Mouse (Mus musculus) spleen, adult 18-20 months (tissue): ENCODE measurements at regions not wholly inside any gene's neighbourhood (a gene's known extent, or its start where the extent isn't known, plus 50 kb on each side); places are given as distances from the start of the nearest gene placed in this dataset.

Experiments used
- DNase-seq, 2 experiments: peaks; one replicate each; pipeline ENCODE4 v3.0.0; 2022; ENCODE audit warnings: mixed read lengths in 2 of 2

DNA sequence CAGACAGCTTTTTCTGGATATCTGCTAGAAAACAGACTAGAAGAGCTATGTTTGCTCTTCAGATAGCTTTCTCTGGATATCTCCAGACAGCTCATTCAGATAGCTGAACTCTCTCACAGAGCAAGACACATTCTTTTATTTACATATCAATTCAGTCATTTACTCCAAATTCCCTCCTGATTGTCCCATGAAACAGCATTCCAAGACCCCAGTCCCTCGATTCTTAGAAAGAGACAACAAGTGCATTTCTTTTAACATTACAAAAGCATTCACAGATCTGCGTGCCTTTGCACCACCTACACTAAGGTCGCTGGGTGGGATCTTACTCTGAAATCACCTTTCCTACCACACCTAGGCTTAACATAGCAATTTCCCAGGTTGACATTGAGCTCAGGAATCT, 1039.5 kb upstream of the Ddx18 start:
- DNase-seq: no peak

DNA sequence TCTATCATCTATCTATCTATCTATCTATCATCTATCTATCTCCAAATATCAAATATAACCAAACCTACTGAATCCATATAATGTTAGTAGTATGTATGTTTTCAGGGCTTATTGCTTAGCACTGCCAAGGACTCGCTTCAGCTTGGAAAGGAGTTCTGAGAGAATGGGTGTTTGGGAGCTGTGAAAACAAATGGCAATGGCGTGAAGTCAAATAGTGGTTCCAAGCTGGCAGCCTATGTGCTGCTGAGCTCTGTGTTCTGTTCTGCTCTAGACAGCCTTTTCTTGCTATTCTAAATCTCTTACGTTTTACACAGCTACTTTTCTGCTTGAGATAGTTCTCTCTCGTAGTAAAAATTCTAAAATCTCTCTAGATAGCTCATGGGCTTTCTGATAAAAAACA, 1008.2 kb upstream of the Ddx18 start:
- no peak for DNase-seq

DNA sequence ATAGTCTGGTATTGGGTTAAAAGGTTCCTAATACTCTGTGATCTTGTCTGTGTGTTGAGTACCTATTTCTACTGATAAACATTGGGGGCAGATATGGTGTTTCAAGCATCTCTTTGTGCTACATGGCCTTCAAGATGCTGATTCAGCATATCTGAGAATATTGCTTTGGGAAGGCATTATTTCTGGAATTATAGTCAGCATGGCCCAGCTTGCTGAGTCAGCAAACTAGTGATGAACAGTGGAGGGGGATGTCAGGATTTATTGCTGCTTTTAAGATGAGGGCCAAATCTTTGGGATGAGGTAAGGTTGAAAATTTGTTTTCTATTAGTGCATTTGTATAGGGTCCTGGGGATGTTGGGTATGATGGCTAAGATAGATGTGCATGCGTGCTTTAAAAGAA, 983.8 kb upstream of the Ddx18 start:
- DNase-seq: no peak

DNA sequence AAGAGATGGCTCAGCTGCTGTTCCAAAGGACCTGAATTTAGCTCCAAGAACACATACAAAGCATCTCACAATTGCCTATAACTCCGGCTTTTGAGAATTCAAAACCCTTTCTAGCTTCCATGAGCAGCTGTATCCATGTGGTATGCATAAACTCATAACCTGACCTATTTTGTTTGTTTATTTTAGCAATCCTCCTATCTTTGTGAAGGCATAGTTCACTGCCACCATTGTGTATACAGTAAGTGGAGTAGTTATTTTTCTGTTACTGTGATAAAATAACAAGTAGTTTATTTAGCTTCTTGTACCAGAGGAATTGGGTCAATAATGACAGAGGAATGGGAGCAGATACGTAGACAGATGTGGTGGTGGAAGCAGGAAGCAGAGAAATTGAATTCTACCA, 941.8 kb upstream of the Ddx18 start:
- DNase-seq: no peak

DNA sequence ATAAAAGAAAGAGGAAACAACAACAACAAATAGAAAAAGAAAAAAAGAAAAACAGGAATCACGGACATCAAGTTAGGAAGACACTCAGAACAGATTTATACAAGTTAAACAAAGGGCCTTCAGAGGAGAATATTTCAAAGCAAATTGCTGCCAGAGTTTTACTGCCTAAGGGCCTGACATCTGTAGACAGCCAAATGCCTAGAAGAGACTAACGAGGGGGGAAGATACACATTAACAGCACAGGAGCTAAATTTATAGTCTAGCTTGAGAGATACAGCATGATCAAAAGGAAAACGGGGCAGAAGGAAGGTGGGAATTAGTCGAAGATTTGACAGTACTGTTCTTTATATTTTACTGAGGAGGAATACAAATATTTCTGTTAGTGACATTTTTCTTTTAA, 933.9 kb upstream of the Ddx18 start:
- no peak for DNase-seq

DNA sequence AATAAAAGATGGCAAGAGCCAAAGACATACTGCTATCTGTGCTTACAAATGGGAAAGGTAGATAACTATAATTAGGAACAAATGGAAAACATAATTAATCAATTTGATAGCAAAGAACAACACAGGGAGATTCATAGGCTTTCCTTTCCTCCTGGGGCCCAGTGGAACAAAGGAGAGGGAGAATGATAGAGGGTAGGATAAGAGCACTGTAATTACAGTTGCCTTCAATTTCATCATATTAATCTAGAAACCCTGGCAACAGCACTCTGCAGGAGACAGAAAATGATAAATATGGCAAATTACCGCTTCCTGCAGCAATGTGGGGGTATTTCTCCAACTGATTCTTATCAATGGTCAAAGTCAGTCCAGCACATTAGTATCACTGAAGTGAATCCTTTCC, 910.2 kb upstream of the Ddx18 start:
- DNase-seq: no peak

DNA sequence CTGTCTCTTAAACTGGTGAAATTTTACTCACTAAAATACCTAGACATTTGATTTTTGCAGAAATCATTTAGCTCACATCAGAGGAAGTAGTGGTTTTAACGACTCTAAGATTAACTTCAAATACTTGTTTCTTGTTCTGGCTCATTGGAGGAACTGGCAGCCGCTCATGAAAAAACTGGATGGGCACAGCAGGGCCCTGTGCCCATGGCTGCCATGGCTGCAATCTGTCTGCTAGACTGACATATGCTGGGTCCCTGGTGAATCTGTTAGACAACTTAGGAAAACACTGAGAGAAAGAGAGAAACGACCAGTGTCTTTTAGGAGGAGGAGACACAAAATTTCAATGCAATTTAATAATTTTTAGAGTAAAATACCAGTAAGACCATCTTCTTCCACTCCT, 896.1 kb upstream of the Ddx18 start:
- no peak for DNase-seq

DNA sequence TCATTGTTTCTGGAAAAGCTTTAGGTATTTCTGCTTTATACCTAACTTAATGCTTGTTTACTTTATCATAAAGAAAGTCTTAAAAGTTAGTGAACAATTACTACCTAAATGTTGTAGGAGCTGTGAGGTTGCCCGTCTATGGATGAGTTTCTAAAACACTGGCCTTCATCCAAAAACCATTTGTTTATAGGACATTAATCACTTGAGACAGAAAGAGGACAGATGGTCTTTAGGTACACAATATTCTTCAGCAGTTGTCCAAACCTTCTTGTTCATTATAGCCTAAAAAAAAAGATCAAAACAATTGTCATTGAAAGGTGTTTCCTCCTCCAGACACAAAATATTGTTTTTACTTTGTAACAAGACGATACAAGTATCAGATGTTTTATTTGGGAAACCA, 891.3 kb upstream of the Ddx18 start:
- DNase-seq: no peak

DNA sequence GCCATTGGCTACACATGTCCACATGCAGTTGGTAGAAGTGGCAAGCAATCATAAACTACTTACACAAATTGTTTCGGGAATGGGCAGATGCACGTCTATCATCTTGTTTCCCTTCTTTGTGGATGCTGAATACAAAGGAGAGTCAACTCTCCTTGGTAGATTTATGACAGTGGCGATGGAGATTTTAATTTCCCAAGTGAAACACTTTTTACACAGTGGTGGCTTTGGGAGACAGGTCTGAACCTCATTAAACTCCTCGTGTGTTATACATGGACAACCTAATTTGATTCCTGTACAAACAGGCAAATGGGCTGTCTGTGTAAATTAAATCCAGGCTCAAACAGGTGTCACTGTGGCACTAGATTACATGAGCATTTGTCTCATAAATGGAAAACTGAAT, 887.1 kb upstream of the Ddx18 start:
- DNase-seq: no peak

DNA sequence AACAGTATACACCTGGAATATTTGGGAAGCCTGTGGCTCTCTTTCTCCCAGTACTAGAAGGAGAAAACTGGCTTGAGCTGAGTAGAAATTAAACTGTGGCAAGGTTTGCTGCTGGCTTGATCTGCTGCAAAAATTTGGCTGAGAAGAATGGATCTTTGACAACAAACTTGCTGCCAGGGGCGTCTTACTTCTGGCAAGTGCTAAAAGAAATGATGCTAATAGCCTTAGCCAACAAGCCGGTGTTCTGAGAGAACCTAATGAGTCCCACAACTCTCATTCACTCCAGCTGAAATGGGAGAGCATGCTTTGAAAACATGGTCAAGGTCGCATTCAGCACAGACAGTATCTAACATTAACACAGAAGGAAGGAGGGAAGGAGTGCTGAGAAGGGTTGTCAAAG, 885.8 kb upstream of the Ddx18 start:
- DNase-seq: no peak

DNA sequence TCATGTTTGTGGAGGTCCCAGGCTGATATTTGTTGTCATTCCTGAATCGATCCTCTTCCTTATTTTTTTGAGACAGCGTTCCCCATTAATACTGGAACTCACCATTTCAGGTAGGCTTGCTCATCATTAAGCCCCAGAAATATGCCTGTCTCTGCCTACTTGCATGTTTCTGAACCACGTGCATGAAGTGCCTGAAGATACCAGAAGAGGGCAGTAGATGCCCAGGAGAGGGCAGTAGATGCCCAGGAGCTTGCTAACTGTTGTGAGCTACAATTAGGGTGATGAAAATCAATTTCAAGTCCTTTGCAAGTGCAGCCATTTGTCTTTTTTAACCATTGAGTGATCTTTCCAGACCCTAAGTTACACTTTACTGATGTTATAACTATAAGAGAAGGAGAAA, 871.6 kb upstream of the Ddx18 start:
- no peak for DNase-seq

DNA sequence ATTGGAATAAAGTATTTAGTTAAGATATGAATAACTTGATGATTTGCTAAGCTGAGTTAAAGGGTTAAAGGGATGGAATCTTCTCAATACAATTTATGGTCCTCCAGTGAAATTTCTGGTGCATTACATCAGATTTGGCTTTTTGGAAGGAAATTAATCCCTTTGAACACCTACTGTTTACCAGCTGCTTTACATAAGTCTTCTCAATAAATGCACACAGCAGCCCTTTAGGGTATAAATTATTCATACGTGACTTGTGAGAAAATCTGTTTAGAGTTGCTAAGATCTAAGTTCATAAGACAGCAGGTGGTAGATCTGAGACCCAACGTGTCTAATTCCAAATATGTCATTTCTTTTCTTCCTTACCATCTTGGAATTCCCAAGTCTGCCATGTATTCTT, 855.7 kb upstream of the Ddx18 start:
- DNase-seq: no peak

DNA sequence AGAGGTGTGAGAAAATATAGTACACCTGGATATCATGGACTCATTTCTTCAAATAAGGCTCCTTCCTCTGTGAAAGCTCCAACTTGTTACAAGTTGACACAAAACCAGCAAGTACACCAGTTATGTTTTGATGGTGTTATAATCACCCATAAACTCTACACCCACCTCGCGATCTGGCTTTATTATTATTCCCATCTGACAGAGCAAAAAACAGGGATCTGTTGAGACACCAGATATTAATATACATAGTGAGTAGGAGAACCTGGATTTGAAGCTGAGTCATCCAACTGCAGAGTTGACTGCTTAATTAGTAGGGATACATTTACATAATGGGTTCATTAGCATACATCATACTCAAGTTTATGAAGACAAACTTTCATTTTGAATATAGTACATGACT, 828.6 kb upstream of the Ddx18 start:
- no peak for DNase-seq

DNA sequence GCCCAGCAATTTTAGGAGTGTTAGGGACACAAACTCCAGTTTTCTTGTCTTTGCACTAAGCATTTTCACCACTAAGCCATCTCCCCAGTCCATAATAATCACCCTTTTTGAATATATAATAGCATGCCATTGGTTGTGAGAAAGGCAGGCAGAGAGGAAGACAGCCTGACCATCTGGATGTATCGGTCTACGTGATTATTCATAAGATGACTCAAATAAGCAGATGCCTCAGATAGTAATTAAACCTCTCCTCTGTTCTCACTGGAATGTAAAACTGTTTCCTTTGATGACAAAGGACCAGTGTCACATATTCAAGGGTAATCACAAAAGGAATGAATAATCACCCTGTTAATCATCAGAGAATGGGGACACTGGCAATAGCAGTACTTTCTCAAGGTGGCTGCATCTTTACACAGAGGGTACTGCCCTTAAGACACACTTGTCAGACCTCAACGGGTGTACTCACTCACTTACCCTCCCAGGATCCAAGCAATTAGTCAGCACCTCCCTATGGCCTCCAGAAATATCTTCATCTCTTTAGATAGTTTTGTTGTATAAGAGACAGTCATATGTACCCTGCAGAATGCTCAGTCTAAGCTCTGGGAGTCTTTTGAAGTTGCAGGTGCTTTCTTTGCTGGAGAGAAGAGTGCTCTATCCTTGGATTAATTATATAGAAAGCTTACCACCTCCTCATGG, 826.0 kb upstream of the Ddx18 start:
- no peak for DNase-seq

DNA sequence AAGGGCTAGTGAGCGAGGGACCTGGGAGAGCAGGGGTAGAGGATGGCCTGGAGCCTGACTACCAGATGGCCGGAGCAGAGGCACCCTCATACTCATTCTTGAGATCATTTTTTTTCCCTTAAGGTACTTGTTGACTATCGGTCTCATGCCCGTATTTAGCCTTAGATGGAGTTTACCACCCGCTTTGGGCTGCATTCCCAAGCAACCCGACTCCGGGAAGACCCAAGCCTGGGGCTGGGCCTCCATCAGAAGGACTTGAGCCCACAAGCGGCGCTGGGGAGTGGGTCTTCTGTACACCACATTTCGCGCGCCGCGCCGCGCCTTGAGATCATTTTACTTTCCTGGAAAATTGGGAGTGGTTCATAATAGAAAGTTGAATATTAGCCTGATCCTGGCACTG, 789.2 kb upstream of the Ddx18 start:
- peak; percentile 77 to 95 for DNase-seq

DNA sequence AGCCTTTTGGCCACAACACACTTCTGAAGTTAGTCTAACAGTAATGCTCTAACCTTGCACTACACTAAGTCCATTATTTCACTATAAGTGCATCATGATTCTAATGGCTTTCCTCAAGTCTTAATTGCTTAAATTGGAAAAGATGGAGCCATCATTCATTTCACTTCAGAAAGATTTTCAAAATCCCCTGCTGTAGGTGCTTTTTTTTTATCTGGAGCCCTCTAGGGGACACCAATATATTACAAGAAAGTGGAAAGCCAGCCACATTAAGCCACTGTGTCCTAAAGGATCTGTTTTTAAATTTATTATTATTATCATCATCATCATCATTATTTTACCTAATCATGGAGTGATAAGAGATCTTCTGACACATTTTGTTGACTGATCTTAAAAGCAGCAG, 783.7 kb upstream of the Ddx18 start:
- no peak for DNase-seq

DNA sequence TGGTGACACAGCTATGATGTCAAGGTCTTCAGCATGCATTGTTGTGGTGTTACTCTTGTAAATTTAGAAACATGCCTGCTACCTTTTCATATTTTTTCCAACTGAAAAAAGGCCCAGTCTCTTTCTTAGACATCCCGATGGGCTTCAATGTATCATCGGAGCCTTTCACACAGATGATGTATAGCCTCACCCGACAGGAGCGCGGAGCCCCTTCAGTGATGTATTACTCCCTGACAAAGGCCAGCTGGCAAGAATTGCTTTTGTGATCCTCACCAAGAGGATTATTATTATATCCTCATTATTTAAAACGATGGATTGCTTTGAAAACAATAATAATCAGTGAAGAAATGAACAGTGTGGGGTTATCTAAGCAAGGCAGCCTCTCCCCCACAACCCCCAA, 765.5 kb upstream of the Ddx18 start:
- no peak for DNase-seq

DNA sequence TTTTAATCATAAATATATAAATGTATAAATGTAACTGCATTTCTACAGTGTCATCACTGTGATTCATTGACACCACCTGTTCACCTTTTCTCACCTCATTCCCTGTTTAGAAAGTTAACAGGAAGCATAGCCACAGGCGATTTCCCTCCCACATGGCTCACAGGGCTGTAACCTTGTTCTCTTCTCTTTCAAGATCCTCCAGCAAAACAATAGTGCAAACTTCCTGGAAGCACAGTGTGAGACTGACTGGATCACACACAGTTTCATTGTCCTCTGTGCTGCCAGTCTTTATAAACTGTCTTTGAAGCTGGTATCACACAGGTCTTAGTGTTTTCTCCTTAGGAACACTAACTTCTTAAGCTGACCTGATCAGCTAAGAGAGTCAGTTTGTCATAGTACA, 760.5 kb upstream of the Ddx18 start:
- no peak for DNase-seq
